Mouse (Mus musculus) thymus, postnatal 25 days (tissue): ENCODE measurements around the gene Uba2.
"Not testable (repeated sequence)": the region's sequence is repeated elsewhere in the genome, so short reads cannot be mapped to it uniquely, and the experiment has no call there.

Experiments used
- DNase-seq: peaks from one replicate; pipeline ENCODE4 v3.0.0; 2022

The Uba2 gene

DNA sequence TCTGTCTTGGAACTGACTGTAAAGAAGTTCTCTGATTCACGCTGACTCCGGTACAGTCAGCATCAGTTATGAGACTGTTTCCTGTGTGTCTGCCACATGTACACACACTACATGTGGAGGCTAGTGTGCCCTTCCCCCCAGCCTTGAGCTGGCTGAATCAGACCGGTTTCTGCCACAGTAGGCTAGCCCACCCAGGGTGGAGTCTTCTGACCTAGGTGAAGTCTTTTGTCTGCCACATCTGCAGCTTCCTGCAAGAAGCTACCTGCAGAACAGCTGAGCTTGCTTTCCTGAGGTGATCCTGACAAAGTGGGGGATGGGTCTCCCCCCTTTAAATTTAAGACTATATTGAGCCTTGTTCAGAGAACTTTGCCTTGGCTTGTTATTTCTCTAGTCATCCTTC is at the start of gene Uba2:
Gene Uba2, minus strand, starts transcription at position 146 of the 400 bp plus-strand sequence.
- no peak for DNase-seq

DNA sequence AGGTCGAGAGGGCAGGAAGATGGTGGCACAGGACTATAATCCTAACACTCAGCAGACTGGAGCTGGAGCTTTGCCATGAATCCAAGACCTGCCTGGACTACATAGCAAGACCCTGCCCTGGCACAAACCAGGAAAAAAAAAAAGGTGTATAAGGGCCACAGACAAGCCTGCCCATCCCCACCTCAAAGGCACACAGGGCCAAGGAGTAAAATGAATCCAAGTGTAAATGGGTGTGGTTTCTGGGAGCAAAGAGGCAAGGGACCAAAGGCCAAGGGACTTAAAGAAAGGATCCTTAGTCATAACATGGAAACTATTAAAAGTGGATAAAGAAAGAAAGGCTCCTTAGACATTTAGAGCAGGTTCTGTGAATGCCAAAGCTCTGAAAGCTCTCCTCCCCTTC is 49.1 kb upstream of the Uba2 start:
- DNase-seq, result no peak

DNA sequence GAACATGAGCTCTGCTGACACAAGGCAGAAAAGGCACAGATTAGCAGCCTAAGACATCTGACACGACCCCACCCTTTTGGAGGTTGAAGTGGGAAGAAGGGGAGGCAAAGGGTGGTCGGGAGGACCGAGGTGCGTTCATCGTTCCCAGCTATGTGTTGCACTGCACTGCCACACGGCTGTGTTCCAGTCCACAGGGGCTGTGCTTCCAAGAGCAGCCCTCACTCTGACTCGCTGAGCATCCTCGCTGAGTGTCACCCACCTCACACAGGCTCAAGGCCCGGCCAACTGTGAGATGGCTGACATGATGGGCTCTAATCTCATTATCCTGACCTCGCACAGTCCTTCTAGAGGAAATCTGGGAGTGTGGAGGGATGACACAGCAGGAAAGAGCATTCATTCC is 47.1 kb upstream of the Uba2 start:
- DNase-seq, result no peak

DNA sequence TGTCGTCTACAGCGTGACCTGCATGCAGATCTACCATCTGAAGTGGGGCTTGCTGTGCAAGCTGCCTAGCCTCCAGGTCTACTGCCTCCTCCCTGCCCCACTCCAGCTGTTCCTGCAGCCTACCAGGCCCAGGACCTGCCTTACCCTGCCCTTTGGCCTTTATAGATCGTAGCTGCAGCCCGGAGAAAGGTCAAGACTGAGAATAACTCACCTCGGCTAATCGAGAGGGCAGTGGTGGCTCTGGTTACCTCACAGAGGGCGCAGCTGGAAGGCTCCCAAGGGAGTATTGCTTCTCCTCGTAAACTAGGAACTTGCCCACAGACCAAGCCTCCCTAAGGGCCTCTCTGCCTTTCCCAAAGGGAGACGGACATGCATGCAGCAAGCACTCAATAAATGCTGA is 46.1 kb upstream of the Uba2 start:
- DNase-seq, result no peak

DNA sequence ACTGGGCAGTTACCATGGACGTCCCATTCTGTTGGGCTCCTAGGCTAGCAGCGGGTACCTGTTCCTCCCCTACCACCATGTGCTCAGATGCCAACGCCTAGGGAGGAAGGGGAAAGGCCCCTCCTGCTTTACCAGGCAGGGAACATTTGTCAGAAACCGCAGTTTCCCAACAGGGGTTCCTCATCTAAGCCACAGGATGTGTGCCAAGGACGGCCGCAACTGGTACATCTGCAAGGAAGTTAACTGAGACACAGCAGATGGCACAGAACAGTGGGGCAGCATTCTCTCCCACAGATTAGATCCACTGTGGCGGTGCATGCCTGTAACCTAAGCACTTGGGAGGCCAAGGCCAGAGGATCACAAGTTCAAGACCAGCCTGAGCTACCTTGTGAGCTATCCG is 45.2 kb upstream of the Uba2 start:
- DNase-seq, result no peak

DNA sequence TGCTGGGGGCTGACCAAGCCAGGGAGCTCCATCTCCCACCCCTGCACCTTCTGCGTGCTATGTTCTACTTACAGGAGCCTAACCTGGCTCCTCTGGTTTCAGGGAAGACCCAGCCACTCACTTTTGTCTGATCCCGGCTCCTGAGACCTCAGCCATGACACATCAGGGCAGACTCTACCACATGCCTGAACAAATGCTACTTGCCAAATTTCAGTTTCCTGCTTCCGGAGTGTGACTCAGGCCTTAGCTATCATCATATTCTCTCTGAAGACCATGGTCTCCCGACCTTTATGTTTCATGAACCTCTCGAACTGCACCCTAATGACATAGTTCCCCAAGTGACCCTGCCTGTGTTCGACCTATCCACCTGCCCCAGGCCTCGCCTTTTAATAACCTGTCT is 43.9 kb upstream of the Uba2 start:
- no peak for DNase-seq

DNA sequence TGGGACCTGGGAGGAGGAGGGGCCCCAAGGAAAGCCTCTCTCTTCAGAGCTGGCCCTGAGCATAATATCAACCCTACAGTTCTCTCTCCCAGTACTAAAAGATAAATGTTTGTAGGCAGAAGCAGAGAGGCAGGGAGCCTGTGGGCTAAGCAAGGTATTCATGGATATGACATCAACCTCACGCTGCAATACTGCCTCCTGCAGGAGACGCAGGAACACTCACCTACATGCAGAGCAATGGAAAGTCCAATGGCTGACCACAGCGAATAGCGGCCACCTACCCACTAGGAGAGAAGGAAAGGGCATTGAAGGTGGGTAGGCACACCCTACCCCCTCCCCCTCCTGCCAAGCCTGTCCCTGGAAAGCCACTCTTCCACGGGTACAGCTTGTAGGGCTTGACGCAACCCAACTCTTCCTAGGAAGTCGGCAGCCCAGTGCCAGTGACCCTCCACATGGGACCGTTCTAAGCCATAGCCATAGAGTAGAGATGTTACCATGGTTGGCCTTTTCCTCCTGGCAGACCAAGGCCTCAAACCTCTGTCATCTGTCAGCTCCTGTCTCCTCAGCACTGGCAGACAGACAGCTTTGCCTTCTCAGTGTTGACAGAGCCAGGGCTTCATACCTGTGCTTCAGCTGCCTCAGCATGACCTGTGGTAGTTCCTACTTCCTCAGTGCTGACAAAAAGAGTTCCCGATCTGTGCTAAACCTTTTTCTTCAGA is 38.8 kb upstream of the Uba2 start:
- no peak for DNase-seq

DNA sequence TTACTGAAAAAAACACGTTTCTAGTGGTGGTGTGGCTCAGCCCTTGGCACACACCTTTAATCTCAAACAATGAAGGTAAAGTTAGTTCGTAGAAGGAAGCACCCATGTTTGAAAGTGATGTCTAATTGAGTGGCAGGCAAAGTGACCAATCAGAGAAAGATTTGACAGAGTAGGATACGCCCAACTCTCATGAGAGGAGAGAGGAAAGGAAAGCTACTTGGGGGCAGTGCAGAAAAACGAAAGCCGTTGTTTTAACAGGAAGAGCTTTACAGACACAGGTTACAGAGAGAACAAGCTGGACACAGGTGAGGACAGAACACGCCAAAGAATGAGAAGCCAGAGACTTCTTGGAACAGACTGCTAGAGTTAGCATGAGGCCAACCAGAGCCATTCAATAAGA is 36.9 kb upstream of the Uba2 start:
- no peak for DNase-seq

DNA sequence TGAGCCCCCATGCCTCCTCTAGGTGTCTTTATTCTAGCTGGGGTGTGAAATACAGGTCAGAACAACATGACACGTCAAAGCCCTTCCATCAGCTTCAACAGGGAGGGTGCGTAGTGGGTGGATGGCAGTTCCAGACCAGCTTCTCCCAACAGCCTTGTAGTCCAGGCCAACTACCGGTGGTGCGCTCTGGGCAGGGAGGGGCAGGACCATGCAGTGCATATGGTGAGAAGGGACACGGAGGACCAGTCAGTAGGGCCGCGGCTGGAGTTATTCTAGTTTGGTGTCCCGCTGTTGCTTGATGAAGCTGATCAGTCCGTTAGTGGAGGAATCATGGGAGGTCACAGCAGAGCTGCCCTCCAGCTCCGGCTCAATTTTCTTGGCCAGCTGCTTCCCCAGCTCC is 32.7 kb upstream of the Uba2 start:
- not testable (repeated sequence) for DNase-seq

DNA sequence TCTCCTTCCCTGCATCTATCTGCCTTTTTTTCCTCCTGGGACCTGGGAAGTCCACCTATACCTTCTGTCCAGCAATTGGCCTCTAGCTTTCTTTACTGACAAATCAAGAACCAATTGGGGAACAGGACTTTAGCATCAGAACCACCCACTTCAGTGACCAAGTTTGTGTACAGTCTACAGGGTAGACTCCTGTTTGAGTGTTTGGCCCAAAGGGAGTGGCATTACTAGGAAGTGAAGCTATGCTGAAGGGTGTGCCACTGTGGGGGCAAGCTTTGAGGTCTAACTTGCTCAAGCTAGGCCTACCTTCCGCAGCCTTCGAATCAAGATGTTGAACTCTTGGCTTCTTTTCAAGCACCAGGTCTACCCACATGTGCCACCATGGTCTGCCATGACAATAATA is 31.4 kb upstream of the Uba2 start:
- no peak for DNase-seq

DNA sequence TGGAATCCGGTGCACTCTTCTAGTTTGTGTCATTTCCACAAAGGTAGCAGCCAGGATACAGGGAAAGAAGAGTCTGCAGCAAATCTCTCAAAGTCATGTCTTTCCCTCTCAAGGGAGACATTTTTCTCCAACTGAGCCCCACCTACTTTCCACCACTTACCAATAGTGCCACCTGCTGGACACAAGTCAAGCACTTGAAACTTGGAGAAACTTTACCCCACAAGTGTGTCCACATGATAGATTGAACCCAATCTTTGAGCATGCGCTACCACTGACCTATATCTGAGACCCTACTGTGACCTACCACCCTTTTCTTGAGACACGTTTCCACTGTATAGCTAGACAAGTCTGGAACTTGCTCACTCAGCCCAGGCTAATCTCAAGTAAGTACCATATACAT is 28.9 kb upstream of the Uba2 start:
- DNase-seq, result peak; percentile 36

DNA sequence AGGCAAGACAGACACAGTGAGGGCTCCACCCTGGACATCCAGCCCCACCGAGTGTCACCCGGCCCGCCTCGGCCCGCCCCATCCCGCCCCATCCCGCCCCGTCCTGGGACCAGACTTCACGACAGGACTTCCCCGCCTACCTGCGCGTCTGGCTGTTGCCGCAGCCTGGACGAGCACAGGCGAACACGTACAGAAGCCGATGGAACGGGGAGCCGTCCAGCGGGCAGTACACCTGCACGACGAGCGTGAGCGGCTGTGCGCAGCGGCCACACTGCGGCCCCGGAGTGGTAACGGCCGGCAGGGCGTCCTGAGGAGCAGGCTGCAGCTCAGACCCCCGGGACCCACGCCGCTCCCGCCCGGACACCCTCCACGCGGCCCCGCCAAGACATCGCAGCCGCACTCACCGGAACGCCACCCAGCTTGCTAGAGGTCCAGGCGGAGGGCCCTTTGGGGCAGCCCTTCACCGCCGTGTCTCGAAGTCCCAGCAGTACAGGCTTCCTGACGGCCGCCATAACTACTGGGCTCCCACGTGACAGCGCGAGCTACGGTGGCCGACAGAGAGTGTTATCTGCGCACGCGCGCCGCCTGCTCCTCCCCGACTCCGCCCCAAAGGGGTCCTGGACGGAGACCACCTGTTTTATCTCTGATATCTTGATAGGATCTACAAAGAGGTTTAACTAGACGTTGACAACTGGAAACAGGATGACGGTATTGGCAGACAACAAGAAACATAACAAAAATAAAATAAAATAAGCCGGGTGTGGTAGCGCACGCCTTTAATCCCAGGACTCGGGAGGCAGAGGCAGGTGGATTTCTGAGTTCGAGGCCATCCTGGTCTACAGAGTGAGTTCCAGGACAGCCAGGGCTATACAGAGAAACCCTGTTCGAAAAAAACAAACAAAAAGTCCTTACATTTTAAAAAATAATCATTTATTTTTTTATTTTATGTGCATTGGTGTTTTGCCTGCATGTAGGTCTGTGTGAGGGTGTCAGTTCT is 27.0 kb upstream of the Uba2 start, which contains the start of gene Pdcd2l:
Gene Pdcd2l, minus strand, starts transcription at position 530 of the 997 bp plus-strand sequence.
- peak; percentile 90 for DNase-seq

DNA sequence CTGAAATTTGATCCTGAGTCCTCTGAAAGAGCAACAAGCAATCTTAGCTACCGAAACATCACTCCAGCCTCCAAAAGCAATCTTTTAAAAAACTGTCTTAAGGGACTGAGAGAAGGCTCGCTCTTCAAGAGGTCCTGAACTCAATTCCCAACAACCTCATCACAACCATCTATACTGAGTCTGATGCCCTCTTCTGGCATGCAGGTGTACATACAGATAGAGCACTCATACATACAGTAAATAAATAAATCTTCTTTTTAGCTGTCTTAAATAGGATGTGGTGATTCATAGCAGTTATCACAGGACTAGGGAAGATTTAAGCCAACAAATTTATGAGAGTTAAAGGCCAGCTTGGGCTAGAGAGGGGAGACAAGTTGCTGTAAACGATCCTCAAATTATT is 26.2 kb upstream of the Uba2 start:
- DNase-seq, result no peak

DNA sequence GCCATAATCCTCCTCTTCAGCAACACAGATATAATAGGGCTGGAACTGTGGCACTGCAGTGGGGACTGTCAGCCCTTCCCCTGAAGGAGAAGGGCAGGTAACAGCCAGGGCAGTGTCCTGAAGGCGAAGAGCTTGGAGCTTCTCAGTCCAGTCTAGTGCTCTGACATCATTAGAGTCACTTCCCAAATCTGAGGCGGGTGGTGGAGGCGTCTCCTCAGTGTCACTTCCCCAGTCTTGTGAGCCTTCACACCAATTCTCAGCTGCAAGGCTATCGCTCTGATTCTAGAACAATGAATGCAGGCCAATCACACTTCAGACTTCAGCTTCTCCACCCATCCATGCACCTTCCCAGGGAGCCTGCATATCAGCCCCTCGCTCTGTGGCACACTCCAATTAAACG is 23.4 kb upstream of the Uba2 start:
- DNase-seq, result no peak

DNA sequence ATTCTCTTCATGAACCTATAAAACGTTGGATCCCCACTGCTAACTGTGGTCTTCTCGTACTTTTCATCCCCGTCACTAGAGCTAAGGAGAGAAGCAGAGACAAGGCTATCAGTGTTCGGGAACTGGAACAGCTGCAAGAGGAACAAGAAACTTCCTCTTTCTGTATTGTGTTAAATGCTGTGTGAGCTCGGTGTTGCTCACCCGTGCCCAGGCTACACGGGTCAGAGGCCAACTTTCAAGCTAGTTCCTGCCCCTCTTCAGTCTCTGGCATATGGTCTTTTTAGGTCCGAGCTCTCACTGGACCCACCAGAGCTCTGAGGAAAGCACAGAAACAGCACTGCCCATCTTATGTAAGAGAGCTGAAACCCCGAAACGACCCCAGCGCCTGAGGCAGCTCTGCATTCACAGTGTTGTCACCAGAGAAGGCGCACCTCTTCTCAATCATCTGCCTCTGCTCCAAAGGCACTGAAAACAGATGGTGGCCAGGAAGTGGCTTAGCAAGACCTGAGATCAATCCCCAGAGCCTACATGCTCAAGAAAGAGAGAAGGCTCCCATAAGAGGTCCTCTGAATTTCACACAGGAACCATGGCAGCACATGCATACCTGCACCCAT is 20.1 kb upstream of the Uba2 start:
- no peak for DNase-seq

DNA sequence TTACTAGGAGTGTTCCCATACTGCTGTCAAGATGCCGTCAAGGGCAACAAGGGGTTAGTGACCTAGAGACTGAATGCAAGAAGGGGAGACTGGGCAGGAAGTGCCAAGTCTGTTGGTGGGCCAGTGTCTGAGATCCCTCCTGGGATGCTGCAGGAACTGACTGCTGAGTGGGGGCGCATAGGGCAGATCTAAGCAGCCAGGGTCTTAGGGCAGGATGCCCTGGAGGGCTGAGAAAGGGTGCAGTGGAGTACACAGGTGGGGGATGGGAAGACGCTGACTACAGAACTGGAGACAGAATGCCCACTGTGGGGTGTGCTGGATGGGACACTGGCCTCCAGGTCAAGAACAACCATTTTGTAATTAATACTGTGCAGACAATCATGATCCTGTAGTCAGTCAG is 14.4 kb upstream of the Uba2 start:
- DNase-seq, result no peak

DNA sequence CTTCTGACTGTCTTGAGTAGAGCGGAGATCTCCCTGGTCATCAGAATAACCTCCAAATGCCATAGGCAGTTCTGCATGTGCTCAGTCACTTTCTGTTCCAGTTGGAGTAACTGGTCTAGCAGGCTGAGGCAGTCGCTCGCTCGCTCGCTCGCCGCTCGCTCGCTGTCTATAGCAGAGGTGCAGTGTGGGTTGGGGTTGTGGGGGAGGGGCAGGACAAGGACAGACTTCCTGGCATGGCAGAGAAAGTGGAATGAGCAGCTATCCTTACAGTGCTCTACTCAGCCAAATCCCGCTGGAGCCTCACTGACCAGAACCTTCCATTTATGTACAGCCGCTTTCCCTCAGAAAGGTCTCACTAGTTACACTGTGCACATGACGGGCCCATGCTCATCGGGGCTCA is 14.0 kb upstream of the Uba2 start:
- no peak for DNase-seq

DNA sequence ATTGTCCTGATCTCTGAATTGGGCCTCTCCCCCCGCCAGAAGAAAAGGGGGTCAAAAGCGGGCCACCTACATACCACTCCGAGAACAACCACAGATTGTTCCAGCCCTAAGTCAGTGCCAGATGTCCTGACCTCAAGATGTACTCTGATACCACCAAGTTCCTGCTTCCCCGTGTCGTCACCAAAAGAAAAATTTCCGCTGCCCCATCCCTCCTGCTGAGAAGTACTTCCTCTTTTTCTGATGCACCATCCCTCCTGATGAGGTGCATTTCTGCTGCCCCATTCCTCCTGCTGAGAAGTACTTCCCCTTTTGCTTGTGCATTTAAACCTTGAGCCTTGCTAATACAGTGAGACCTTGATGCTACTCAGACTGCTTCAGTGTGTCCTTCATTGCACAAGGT is 6.8 kb upstream of the Uba2 start:
- not testable (repeated sequence) for DNase-seq

DNA sequence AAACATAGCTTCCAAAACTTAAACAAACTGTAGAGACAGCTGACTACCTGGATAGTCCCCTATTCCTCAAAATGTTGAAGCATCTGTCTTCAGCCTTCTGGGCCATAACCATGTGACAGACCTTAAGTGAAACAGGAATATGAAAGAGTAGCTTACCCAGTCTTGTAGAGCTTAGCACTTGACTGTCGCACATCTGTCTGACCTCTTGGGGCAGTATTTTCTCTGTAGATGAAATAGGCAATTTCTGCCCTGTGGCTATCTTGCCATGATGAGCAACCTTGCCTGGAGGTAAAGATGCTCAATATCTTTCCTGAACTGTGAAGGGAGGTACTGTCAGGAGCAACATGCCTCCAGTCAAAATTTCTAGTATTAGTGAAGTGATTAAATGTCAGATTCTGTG is 2.9 kb upstream of the Uba2 start:
- no peak for DNase-seq

DNA sequence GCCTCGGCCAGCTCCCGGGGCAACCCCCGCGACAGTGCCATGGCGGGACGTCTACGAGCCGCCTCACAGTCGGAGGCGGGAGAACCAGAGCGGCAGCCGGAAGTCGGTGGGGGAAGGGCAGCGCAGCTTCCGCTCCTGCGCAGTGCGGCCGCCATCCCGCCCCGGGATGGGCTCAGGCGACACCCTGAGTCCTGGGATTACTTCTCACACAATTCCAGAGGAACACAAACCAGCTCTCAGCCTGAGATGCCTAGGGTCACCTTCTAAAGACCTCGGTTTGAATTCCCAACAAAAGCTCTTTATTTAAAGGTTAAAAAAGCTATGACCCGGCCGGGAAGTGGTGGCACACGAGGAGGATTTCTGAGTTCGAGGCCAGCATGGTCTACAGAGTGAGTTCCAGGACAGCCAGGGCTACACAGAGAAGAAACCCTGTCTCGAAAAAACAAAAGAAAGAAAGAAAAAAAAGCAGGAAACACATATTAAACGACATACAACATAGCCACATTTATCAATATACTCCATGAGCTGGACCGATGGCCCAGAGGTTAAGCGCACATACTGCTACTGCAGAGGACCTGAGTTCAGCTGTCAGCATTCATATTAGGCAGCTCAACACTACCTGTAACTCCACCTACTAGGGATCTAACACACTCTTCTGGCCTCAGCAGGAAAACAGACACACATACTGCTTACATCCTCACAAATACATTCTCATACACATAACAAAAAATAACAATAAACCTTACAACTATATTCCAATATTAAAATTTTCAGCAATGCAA is 738 bp downstream of the Uba2 start:
- DNase-seq, result peak; percentile 90

DNA sequence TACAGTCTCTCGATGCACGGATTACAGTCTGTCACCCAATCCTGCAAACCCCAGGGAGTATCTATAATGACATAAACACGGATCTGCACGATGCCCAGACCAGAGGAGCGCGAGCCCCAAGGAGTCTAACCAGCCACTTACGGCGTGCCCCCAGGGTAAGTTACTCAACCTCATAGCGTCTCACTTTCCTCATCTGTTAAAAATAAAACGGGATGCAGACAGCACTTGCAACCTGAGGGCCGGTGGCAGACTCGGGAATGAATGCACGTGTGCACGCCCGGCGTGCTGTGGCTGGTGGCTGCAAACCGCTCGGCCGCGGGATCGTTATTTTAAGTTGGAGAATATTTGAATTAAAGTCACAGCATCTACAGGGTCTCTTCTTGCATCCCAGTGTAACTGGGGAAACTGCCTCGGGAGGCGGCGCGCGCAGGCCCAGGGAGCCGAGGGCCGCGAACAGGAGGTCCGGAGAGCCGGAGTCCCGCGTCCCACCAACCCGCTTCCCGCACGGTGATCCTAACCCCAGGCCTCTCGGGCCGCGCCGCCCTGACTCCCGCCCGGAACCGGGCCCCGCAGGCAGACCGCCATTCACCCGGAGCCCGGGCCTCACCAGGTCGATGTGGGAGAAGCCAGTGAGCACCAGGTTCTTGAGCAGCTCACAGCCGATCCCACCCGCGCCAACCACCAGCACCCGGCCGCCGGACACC is 1.5 kb downstream of the Uba2 start:
- DNase-seq, result no peak

DNA sequence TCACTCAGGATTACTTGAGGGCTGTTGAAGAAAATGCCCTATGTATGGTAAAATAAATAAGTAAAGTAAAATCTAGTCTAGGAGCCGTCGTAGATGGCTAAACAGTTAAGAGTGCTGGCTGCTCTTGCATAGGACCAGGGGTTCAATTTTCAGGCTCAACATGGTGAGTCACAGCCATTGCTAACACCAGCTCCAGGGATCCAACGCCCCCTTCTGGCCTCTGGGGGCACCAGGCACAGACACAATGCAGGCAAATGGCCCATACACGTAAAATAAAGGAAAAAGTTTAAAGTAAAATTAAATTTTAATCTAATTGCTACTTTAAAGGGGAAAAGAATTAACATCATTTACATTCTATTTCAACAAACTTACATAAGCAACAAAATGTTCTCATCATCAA is 2.5 kb downstream of the Uba2 start:
- DNase-seq, result peak; percentile 32
